Mouse (Mus musculus): Measurements from ENCODE around the gene Duxf3. TPM values are rescaled to one million over a fixed set of nuclear protein-coding genes. Genes with fewer than 3 reads are reported as not detected.
"Not testable (repeated sequence)": the region's sequence is repeated elsewhere in the genome, so short reads cannot be mapped to it uniquely, and the experiment has no call there.

The Duxf3 gene
- total RNA-seq, 2 experiments from 2014 or later = not detected

GRCm38 (mm10) chr10:58223972-58224805, 8.3 kb downstream of the Duxf3 start:
- DNase-seq = peak; percentile 57 to 63
- intact Hi-C loops (cut with DNase I) = not testable (repeated sequence)

- DNase-seq; intact Hi-C loops (cut with DNase I): not testable (repeated sequence)
Measured at GRCm38 (mm10) chr10:58223161-58223560, 9.3 kb downstream of the Duxf3 start.

GRCm38 (mm10) chr10:58221571-58221970, 10.9 kb downstream of the Duxf3 start:
- intact Hi-C loops (cut with DNase I) = not testable (repeated sequence)
- DNase-seq = peak in 1 of 2 experiments; percentile 46

DNA sequence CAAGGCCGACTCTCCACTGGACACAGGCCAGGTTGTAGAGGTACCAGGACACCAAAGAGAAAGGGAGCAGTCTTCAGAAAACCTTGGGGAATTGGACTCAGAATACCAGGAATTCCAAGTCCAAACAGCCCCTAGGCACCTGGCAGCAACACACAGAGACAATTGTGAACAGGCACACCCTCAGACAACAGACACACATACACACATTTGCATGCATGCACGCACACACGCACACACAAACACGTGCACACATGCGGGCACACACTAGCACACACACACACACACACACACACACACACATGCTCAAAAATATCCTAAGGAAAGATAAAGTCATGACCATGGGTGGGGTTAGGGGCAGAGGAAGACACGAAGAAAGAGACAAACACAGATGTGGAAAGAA, 11.7 kb downstream of the Duxf3 start:
- no peak for DNase-seq
- intact Hi-C loops (cut with DNase I) = no loop called here

DNA sequence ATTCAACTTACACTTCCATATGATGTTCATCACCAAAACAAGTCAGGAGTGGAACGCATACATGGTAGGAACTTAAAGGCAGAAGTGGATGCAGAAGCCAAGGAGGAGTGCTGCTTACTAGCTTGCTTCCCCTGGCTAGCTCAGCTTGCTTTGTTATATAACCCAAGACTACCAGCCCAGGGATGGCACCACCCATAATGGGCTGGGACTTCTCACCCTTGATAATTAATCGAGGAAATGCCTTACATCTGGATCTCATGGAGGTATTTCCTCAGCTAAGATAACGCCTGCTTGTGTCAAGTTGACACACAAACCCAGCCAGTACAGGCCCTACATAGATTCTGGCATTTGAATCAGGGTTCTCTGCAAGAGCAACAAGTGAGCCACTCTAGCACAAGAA, 15.1 kb downstream of the Duxf3 start:
- no peak for DNase-seq
- intact Hi-C loops (cut with DNase I) = no loop called here

DNA sequence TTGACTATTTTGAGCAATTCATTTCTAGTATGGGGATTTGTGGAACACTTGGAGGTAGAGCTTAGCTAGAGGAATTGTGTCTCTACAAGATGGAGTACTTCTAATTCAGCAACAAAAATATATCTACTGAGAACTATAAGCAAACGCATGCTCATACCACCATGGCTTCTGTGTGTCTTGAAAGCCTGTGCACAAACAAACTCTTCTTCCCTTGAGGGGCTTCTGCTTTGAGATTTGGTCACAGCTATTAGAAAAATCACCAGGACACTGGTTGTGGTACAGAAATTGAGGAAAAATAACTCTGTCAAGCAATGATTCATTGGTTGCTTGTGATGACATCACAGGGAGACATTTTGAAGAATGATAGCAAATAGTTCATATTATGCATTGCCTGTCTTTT, 17.1 kb downstream of the Duxf3 start:
- intact Hi-C loops (cut with DNase I) = no loop called here
- DNase-seq = no peak

DNA sequence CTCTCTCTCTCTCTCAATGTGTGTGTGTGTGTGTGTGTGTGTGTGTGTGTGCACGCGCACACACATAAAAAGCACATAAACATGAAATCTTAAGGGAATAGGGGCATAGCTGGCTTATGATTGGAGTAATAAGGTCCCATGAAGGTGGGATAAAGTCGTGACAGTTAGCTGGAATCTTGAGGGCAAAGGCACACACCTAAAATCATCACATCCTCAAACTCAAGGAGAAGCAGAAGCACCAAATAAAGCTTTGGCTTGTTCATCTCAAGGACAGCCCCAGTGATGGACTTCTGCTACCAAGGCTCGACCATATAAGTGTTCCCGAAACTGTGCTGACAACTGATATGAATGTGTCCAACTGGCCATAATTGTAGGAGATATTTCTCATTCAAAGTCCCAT, 17.5 kb downstream of the Duxf3 start:
- intact Hi-C loops (cut with DNase I) = no loop called here
- no peak for DNase-seq

DNA sequence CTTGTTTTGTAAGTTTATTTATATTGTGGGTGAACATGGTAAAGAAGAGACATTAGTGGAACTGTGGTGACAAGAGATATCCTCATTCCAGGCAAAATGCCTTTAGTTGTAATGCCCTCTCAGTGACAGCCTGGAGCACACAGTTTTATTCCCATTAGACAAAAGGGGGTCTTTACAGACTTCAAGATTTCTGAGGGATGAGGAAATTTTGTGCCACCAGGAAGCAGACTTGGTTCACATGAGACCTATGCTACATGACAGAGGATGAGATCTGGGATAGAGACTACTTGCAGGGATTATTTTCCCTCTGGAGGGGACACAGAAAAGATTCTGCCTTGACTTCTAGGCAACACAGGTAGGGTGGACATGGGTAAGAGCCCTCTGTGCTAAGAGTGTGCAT, 18.0 kb downstream of the Duxf3 start:
- no peak for DNase-seq
- intact Hi-C loops (cut with DNase I) = no loop called here

GRCm38 (mm10) chr10:58212230-58212629, 20.2 kb downstream of the Duxf3 start:
- intact Hi-C loops (cut with DNase I) = no loop called here

GRCm38 (mm10) chr10:58211213-58211612, 21.3 kb downstream of the Duxf3 start:
- intact Hi-C loops (cut with DNase I) = no loop called here
- DNase-seq = no peak

More at GRCm38 (mm10) chr10:58212230-58212629, 20.2 kb downstream of the Duxf3 start:
- DNase-seq = no peak

- no peak for DNase-seq
- intact Hi-C loops (cut with DNase I) = no loop called here
Measured at GRCm38 (mm10) chr10:58210514-58210913, 22.0 kb downstream of the Duxf3 start.

GRCm38 (mm10) chr10:58209710-58210467, 22.6 kb downstream of the Duxf3 start:
- intact Hi-C loops (cut with DNase I) = no loop called here
- DNase-seq = no peak

DNA sequence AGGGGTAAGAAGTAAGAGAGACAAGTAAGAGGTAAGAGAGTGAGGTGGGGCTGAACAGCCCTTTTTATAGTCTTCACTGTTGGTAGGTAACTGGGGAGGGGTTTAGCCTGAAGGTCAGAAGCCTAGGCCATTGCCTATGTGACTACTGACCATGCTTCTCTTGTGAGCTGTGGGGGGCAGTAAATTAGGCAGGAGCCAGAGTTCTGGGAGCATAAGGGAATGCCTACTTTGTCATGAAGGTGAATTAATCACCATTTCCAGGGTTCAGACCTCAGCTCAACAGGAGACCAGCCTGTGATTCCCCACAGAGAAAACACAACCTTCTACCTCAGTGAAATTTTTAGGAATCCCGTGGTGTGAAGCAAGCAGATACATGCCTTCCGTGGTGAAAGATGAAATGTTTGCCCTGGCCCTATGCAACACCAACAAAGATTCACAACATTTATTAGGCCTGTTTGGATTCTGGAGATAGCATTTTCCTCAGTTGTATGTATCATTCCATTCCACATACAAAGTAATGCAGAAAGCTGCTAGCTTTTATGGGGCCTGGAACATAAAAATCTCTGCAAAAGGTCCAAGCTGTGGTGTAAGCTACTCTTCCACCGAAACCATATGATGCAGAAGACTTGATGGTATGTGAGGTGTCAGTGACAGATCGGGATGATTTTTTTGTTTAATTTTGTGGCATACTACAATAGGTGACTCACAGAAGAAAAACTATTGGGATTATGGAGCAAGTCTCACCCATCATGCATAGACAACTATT, 25.7 kb downstream of the Duxf3 start:
- intact Hi-C loops (cut with DNase I) = no loop called here
- DNase-seq = no peak

GRCm38 (mm10) chr10:58205986-58206385, 26.5 kb downstream of the Duxf3 start:
- no peak for DNase-seq
- intact Hi-C loops (cut with DNase I) = no loop called here

Other genes starting within 250 kb of the Duxf3 start
- not detected for gene AW822073, start 7.7 kb downstream of the Duxf3 start, total RNA-seq (2021)
- gene Gm4981, start 4.0 kb upstream of the Duxf3 start, total RNA-seq (2021) = not detected
- gene Gcc2, start 22.8 kb upstream of the Duxf3 start, total RNA-seq (2021) = 10 to 100 TPM; 27.9 to 34.5 TPM
- 100 to 1,000 TPM; 159 to 186 TPM for gene Lims1, start 90.8 kb upstream of the Duxf3 start, total RNA-seq (2021)
- gene Ranbp2, start 214.2 kb upstream of the Duxf3 start, total RNA-seq (2021) = 10 to 100 TPM; 45.1 to 54.4 TPM

All from heart, postnatal 36 days (tissue).